Mouse (Mus musculus): ENCODE data around the gene Cideb.

- TF ChIP-seq CTCF (IDR thresholded peaks at IDR 0.05; ENCODE audit: low read depth, low read length) (no peak), POLR2A (IDR thresholded peaks at IDR 0.05; ENCODE audit: insufficient read depth, low read length) (no peak), EP300 (IDR thresholded peaks at IDR 0.05; ENCODE audit: insufficient read depth, low read depth, low read length) (no peak)
Observed at GRCm38 (mm10) chr14:55788256-55789050, 30.2 kb upstream of the Cideb start, which contains the start of gene Ripk3.
